Mouse (Mus musculus): ENCODE measurements at regions not wholly inside any gene's neighbourhood (a gene's known extent, or its start where the extent isn't known, plus 50 kb on each side); places are given as distances from the start of the nearest gene placed in this dataset.

DNA sequence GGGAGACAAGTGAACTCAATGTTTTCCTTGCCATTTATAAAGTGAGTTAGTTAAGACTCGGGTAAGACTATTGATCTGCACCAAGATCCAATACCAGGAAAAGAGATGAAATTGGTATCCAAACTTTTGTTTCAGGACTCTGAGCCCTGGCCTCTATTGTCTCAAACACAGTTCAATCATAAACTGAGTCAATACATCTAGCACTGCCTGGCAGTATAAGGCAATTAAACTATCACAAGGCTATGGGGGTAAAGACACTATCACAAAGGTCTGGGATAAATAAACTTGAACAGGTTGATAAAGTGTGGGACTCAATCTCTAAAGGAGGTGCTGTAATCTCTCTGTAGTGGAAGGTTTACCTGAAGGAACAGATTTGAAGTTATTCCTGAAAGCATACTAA is 95.3 kb upstream of the Adgrf1 start:
- no peak for TF ChIP-seq CTCF (IDR thresholded peaks at IDR 0.05; ENCODE audit: low read depth)
- TF ChIP-seq EP300 (IDR thresholded peaks at IDR 0.05; ENCODE audit: low read depth): no peak
